Mouse (Mus musculus) MEL (cell line): Measurements from ENCODE around the gene Acot7.

Experiments
- CHD2 ChIP-seq: IDR thresholded peaks from 2 replicates; pipeline ENCODE4 v1.6.1; 2011; ENCODE audit warnings: low read length, improper control_type of control experiment
- CTCF ChIP-seq, 3 experiments: IDR thresholded peaks in 2 of 3; conservative IDR thresholded peaks in 1 of 3; 2 replicates each; pipeline ENCODE4 v1.5.1; 2011 to 2012; ENCODE audit warnings: low read length in 3 of 3, low read depth in 2 of 3, mild to moderate bottlenecking in 2 of 3, improper control_type of control experiment in 1 of 3, inconsistent platforms in 1 of 3, mixed read lengths in 1 of 3, moderate library complexity in 1 of 3; ENCODE audit not compliant: control insufficient read depth in 1 of 3, insufficient read depth in 1 of 3, poor library complexity in 1 of 3, severe bottlenecking in 1 of 3
- E2F4 ChIP-seq: IDR thresholded peaks from 2 replicates; pipeline ENCODE4 v1.6.1; 2011; ENCODE audit warnings: low read depth, low read length, improper control_type of control experiment, borderline replicate concordance
- HCFC1 ChIP-seq: IDR thresholded peaks from 2 replicates; pipeline ENCODE4 v1.6.1; 2012; ENCODE audit warnings: low read depth, mild to moderate bottlenecking, inconsistent platforms, low read length, improper control_type of control experiment, moderate library complexity
- KAT2A ChIP-seq: conservative IDR thresholded peaks from 2 replicates; pipeline ENCODE4 v1.6.1; 2012; ENCODE audit warnings: low read depth, low read length, improper control_type of control experiment, inconsistent platforms
- MAFK ChIP-seq: IDR thresholded peaks from 2 replicates; pipeline ENCODE4 v1.6.1; 2011; ENCODE audit warnings: low read depth, mild to moderate bottlenecking, low read length, improper control_type of control experiment, borderline replicate concordance
- MXI1 ChIP-seq: IDR thresholded peaks from 2 replicates; pipeline ENCODE4 v1.6.1; 2011; ENCODE audit warnings: mild to moderate bottlenecking, low read depth, low read length, improper control_type of control experiment
- POLR2A ChIP-seq, 2 experiments: IDR thresholded peaks; 2 replicates each; pipeline ENCODE4 v1.6.1; 2011 to 2012; ENCODE audit warnings: low read length in 2 of 2, mild to moderate bottlenecking in 2 of 2, control low read depth in 1 of 2, improper control_type of control experiment in 1 of 2, low read depth in 1 of 2, moderate library complexity in 1 of 2; ENCODE audit not compliant: control insufficient read depth in 1 of 2, insufficient read depth in 1 of 2, poor library complexity in 1 of 2
- TBP ChIP-seq: IDR thresholded peaks from 2 replicates; pipeline ENCODE4 v1.8.0; 2011; ENCODE audit warnings: low read depth, low read length, improper control_type of control experiment
- USF1 ChIP-seq: IDR thresholded peaks from 2 replicates; pipeline ENCODE4 v1.6.1; 2014; ENCODE audit warnings: low read depth, mild to moderate bottlenecking, inconsistent platforms, low read length, improper control_type of control experiment, moderate library complexity
- ZC3H11A ChIP-seq: IDR thresholded peaks from 2 replicates; pipeline ENCODE4 v1.6.1; 2012; ENCODE audit warnings: low read depth, mild to moderate bottlenecking, inconsistent platforms, low read length, improper control_type of control experiment
- ZNF384 ChIP-seq: IDR thresholded peaks from 2 replicates; pipeline ENCODE4 v1.6.1; 2012; ENCODE audit warnings: low read depth, mild to moderate bottlenecking, inconsistent platforms, low read length, improper control_type of control experiment

DNA sequence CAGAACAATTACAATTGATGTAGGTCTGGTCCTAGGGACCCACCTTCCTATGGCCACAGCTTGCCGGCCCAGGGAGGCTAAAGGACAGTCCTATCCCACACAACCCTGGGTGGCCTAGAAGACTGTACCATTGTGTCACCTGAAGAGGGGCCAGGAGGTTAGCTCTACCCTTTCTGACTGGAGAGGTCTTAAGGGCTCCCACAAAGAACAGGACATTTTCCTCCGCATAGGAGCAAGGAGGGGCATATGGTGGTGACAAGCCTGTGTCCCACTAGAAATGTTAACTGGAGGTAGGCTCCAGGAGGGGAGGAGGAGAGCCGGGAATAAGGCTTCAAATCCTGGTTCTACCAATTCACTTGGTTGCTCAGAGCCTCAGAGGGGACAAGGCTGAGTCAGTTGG lies 95.3 kb downstream of the Acot7 start:
- TF ChIP-seq MXI1: no peak
- TF ChIP-seq ZC3H11A: no peak
- TF ChIP-seq MAFK: no peak
- no peak for TF ChIP-seq ZNF384
- TF ChIP-seq HCFC1: no peak
- TF ChIP-seq USF1: no peak
- TF ChIP-seq CHD2: no peak
- TF ChIP-seq POLR2A (IDR thresholded peaks at IDR 0.05; ENCODE audit: control insufficient read depth in 1 of 2, insufficient read depth in 1 of 2, low read depth in 1 of 2, low read length in 2 of 2, poor library complexity in 1 of 2): no peak
- no peak for TF ChIP-seq E2F4
- TF ChIP-seq CTCF (IDR thresholded peaks at IDR 0.05 in 2 of 3, conservative IDR thresholded peaks at IDR 0.05 in 1 of 3; ENCODE audit: control insufficient read depth in 1 of 3, insufficient read depth in 1 of 3, low read depth in 2 of 3, low read length in 3 of 3, poor library complexity in 1 of 3, severe bottlenecking in 1 of 3): no peak
- no peak for TF ChIP-seq KAT2A
- TF ChIP-seq TBP: no peak
